Mouse (Mus musculus) intestine, embryonic 15.5 days (tissue): Measurements from ENCODE around the gene Tmem184b. TPM values are rescaled to one million over a fixed set of nuclear protein-coding genes. Genes with fewer than 3 reads are reported as not detected.
A peak's percentile ranks its signal among the peaks of the same experiment; 100 is the strongest.

Source experiments
- ATAC-seq: fragments of 200-750 bp; cut with Nextera tagmentation; 2 replicates; pipeline ENCODE4 v1.8.0; 2017; ENCODE audit warnings: moderate TSS enrichment, moderate library complexity
- H3K27ac ChIP-seq: fragments of 300-500 bp; sonication (generic); 2 replicates; pipeline ENCODE4 v1.5.1; 2015; ENCODE audit warnings: mild to moderate bottlenecking, inconsistent platforms
- H3K27me3 ChIP-seq: fragments of 300-500 bp; sonication (generic); replicated peaks from 2 replicates; pipeline ENCODE4 v1.6.1; 2015; ENCODE audit warnings: inconsistent platforms
- H3K36me3 ChIP-seq: fragments of 300-500 bp; sonication (generic); 2 replicates; pipeline ENCODE4 v1.6.1; 2015; ENCODE audit warnings: inconsistent platforms
- H3K4me1 ChIP-seq: fragments of 300-500 bp; sonication (generic); replicated peaks from 2 replicates; pipeline ENCODE4 v1.6.1; 2015; ENCODE audit warnings: inconsistent platforms
- H3K4me2 ChIP-seq: fragments of 300-500 bp; sonication (generic); replicated peaks from 2 replicates; pipeline ENCODE4 v1.6.1; 2015; ENCODE audit warnings: mild to moderate bottlenecking, inconsistent platforms
- H3K4me3 ChIP-seq: fragments of 300-500 bp; sonication (generic); replicated peaks from 2 replicates; pipeline ENCODE4 v1.5.1; 2015; ENCODE audit warnings: inconsistent platforms
- H3K9ac ChIP-seq: fragments of 300-500 bp; sonication (generic); 2 replicates; pipeline ENCODE4 v1.6.1; 2015; ENCODE audit warnings: inconsistent platforms
- H3K9me3 ChIP-seq: fragments of 300-500 bp; sonication (generic); 2 replicates; pipeline ENCODE4 v1.6.1; 2016; ENCODE audit warnings: inconsistent platforms
- WGBS: fragments of 180-500 bp; shearing (Covaris S2); methylation state at CpG from one replicate; pipeline ENCODE4 v1.1.7; 2015; 5-methylcytosine and 5-hydroxymethylcytosine counted together
- polyA plus RNA-seq: library from polyadenylated mRNA; unstranded; fragments of >200 nt; fragmentation: Nextera tagmentation; extraction: Ambion mirVana; gene quantifications from 2 replicates; pipeline ENCODE4 v1.2.1, GENCODE M21; 2015

The Tmem184b gene
- polyA plus RNA-seq, 1 experiment from 2014 or later = 49.4 TPM

DNA sequence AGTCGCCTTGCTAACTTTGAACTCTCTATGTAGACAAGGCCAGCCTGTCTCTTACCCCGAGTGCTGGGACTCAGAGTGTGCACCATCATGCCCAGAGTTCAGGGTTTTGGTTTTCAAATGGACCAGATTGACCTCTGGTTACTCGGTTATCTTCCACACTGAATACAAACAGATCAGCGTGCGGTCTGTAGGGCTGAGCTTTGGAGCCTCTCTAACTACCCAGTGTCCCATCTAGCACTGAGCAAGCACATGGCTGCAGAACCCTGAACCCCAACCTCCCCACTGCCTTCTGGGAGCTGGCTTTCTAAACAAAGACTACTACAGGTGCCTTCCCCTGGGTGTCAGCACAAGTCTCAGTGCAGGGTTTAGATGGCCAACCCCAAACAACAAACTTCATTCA lies 10.8 kb downstream of the Tmem184b start:
- ATAC-seq = no peak
- H3K4me1 ChIP-seq = peaks cover 70% of the 10 kb centered on the region
- 77% methylated on average over 5 of the region's 5 CpGs for WGBS

DNA sequence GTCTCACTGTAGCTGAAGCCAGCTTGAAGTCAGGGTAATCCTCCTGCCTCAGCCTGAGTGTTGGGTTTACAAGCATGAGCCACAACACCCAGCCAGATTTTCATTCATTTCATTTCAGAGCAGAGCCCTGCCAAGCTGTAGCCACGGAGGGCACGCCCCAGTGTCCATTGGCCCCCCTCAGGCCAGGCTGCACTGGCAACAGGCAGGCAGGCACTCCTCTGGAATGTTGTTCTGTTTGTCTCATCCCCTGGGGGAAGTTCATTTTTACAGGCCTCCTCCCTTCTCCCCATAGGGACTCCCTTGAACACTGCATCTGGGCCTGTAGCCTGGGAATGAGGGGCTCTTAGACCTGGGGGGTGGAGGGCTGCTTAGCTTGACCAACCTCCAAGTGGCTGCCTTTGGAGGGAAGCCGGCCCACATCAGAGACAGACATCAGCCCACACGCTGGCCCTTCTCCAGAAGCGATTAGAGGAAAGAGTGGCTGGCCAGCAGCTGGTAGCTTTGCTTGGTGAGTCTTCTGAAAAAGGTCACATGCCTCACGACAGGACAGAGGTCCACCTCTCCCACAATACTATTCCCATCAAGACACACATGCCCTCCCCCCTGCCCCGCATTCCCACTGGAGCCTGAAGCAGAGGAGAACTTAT lies 11.8 kb downstream of the Tmem184b start:
- Histone ChIP-seq H3K9ac (no peak overlapping the region), H3K4me1 (peaks cover 70% of the 10 kb centered on the region)
- ATAC-seq = no peak

More for the DNA sequence above, 10.8 kb downstream of the Tmem184b start:
- Histone ChIP-seq H3K36me3 (no peaks in the 10 kb centered on the region), H3K27ac (no peak overlapping the region), H3K4me2 (no peak overlapping the region), H3K4me3 (no peak overlapping the region), H3K27me3 (no peaks in the 10 kb centered on the region), H3K9ac (no peak overlapping the region), H3K9me3 (no peaks in the 10 kb centered on the region)

DNA sequence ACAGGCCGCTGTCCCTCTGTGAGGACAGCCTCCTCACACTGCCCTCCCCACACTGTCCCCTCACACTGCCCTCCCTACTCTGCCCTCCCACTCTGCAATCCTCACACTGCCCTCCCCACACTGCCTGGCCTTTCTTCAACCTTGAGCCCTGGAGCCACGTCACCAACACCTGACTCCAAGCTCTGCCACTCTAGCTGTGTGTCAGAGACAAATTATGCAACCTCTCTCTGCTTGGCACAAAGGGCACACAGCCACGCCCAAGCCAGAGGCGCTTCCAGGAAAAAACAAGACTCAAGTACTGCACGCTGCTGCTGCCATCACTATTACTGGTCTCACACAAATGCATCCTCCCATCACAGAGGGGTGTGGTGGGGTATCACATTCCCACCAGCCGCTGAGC lies 12.9 kb downstream of the Tmem184b start:
- WGBS = 70% methylated on average over 6 of the region's 6 CpGs
- peaks cover 70% of the 10 kb centered on the region for H3K4me1 ChIP-seq
- no peaks in the 10 kb centered on the region for H3K27me3 ChIP-seq
- H3K9me3 ChIP-seq = no peaks in the 10 kb centered on the region
- no peak overlapping the region for H3K9ac ChIP-seq
- H3K36me3 ChIP-seq = no peaks in the 10 kb centered on the region
- 0 out of 2 replicates have a peak overlapping the region, but pooled peaks have one; percentile 44 for H3K27ac ChIP-seq
- H3K4me2 ChIP-seq = no peak overlapping the region
- peak; percentile 73 for ATAC-seq
- no peak overlapping the region for H3K4me3 ChIP-seq

More for the DNA sequence above, 11.8 kb downstream of the Tmem184b start:
- H3K9me3 ChIP-seq = no peaks in the 10 kb centered on the region
- H3K36me3 ChIP-seq = no peaks in the 10 kb centered on the region
- peak overlapping the region; percentile 61 for H3K27ac ChIP-seq
- H3K27me3 ChIP-seq = no peaks in the 10 kb centered on the region
- H3K4me3 ChIP-seq = no peak overlapping the region
- 33% methylated on average over 7 of the region's 7 CpGs for WGBS
- no peak overlapping the region; the same call in 1 of the 2 replicates for H3K4me2 ChIP-seq

DNA sequence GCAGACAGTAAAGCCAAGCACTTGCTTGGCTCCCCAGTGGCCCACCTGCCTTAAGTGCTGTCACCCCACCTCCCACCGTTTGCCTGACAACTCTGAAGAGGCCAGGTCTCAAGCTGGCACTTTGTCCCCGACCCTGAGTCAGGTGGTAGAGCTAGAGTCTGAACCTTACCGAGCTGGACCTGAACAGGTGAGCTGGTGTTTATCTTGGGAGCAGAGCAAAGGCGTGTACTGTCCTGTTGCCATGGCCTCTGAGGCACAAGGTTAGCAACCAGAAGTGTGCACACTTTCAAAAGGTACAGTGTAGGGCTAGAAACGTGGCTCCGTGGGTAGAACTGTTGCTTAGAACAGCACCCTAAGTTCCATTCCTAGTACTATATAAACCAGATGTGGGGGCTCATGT lies 15.2 kb downstream of the Tmem184b start:
- ATAC-seq = peak; percentile 67
- Histone ChIP-seq H3K36me3 (0 out of 2 replicates have a peak, but pooled peaks cover 2% of the 10 kb centered on the region), H3K4me1 (peaks cover 52% of the 10 kb centered on the region), H3K4me2 (no peak overlapping the region; the same call in 1 of the 2 replicates), H3K9ac (no peak overlapping the region), H3K4me3 (no peak overlapping the region), H3K9me3 (no peaks in the 10 kb centered on the region), H3K27ac (peak overlapping the region; percentile 64), H3K27me3 (no peaks in the 10 kb centered on the region)
- WGBS = 48% methylated on average over 6 of the region's 6 CpGs

GRCm38 (mm10) chr15:79387611-79388010 lies 15.8 kb downstream of the Tmem184b start:
- Histone ChIP-seq H3K9me3 (no peaks in the 10 kb centered on the region), H3K4me1 (peaks cover 47% of the 10 kb centered on the region), H3K4me2 (no peak overlapping the region; the same call in 1 of the 2 replicates), H3K27me3 (no peaks in the 10 kb centered on the region), H3K4me3 (no peak overlapping the region), H3K36me3 (0 out of 2 replicates have a peak, but pooled peaks cover 2% of the 10 kb centered on the region), H3K9ac (no peak overlapping the region), H3K27ac (no peak overlapping the region)
- ATAC-seq = no peak
- 77% methylated on average over 7 of the region's 7 CpGs for WGBS

DNA sequence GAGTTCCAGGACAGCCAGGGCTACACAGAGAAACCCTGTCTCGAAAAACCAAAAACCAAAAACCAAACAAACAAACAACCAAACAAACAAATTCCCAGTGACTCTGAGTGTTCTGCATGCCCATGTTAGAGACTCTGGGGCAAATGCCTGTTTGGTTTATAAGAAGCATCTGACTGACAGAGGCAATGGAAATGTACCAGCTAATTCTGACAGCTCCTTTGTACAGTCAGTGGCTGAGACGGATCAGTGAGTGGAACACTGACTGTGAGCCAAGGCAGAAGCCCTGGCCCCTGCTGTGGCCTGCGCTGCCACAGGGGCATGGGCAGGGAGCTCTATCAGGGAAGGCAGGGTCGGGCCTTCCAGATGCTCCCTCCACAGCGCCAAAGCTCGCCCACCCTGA lies 16.3 kb downstream of the Tmem184b start:
- H3K4me1 ChIP-seq = peaks cover 45% of the 10 kb centered on the region
- H3K4me3 ChIP-seq = no peak overlapping the region
- 0 out of 2 replicates have a peak, but pooled peaks cover 2% of the 10 kb centered on the region for H3K36me3 ChIP-seq
- H3K27me3 ChIP-seq = no peaks in the 10 kb centered on the region
- no peak overlapping the region for H3K4me2 ChIP-seq
- ATAC-seq = no peak
- no peak overlapping the region for H3K9ac ChIP-seq
- no peak overlapping the region for H3K27ac ChIP-seq
- WGBS = 77% methylated on average over 6 of the region's 6 CpGs
- H3K9me3 ChIP-seq = no peaks in the 10 kb centered on the region

DNA sequence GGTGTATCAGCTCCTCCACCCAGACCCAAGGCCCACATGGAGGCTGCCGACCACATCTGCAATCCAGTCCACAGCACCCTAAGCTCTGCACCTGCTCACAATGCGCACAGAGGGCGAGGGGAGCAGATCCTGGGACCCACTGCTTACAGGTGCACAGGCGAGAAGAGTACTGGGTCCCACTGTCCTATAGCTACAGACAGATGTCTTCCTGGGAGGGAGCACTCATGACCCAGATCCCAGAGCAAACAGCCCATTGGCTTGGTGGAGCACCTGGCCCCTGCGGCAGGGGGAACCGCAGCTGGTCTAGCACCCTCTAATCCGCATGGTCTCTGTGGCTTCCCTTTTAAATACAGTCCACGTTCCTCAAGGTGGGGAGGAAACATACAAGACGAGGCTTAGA lies 21.7 kb downstream of the Tmem184b start:
- 84% methylated on average over 9 of the region's 9 CpGs for WGBS
- no peak for ATAC-seq
- Histone ChIP-seq H3K27me3 (no peaks in the 10 kb centered on the region), H3K27ac (no peak overlapping the region), H3K9me3 (no peaks in the 10 kb centered on the region), H3K36me3 (peaks cover 15% of the 10 kb centered on the region), H3K4me2 (no peak overlapping the region), H3K9ac (no peak overlapping the region), H3K4me3 (no peak overlapping the region), H3K4me1 (0 out of 2 replicates have a peak, but pooled peaks cover 6% of the 10 kb centered on the region)

- 0 out of 2 replicates have a peak, but pooled peaks cover 6% of the 10 kb centered on the region for H3K4me1 ChIP-seq
- H3K4me2 ChIP-seq = no peak overlapping the region
- ATAC-seq = peak; percentile 68
- peaks cover 18% of the 10 kb centered on the region for H3K36me3 ChIP-seq
- no peak overlapping the region for H3K9ac ChIP-seq
- H3K9me3 ChIP-seq = no peaks in the 10 kb centered on the region
- no peaks in the 10 kb centered on the region for H3K27me3 ChIP-seq
- WGBS = 51% methylated on average over 23 of the region's 23 CpGs
- H3K27ac ChIP-seq = no peak overlapping the region
- no peak overlapping the region for H3K4me3 ChIP-seq
Observed at GRCm38 (mm10) chr15:79380468-79381444, 22.6 kb downstream of the Tmem184b start.

GRCm38 (mm10) chr15:79379658-79380057 lies 23.7 kb downstream of the Tmem184b start:
- WGBS = 88% methylated on average over 7 of the region's 7 CpGs

DNA sequence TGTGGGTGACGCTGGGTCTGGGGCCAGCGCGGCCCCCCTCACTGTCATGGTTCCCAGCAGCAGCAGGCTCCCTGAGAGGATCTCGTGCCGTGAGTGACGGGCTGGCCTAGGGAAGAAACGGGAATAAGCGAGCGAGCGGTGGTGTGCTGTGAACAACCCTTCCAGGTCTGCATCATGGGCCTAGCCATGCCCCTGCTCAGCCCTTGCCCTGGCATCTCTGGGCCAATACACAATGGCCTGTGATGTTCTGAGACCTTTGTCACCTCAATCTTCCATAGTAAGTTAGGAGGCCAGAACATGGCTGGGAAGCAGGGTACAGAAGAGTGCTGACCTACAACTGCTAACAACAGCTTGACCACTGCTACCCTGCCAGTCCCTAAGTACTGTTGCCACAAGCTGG lies 24.8 kb downstream of the Tmem184b start:
- H3K9ac ChIP-seq = no peak overlapping the region
- peaks cover 25% of the 10 kb centered on the region for H3K36me3 ChIP-seq
- H3K27me3 ChIP-seq = no peaks in the 10 kb centered on the region
- H3K4me3 ChIP-seq = no peak overlapping the region
- H3K4me2 ChIP-seq = no peak overlapping the region
- H3K4me1 ChIP-seq = 0 out of 2 replicates have a peak, but pooled peaks cover 6% of the 10 kb centered on the region
- H3K27ac ChIP-seq = no peak overlapping the region
- H3K9me3 ChIP-seq = no peaks in the 10 kb centered on the region
- 95% methylated on average over 10 of the region's 10 CpGs for WGBS
- ATAC-seq = no peak

More at GRCm38 (mm10) chr15:79379658-79380057, 23.7 kb downstream of the Tmem184b start:
- Histone ChIP-seq H3K27ac (no peak overlapping the region), H3K4me1 (0 out of 2 replicates have a peak, but pooled peaks cover 6% of the 10 kb centered on the region), H3K4me2 (no peak overlapping the region), H3K9me3 (no peaks in the 10 kb centered on the region), H3K27me3 (no peaks in the 10 kb centered on the region), H3K4me3 (no peak overlapping the region), H3K9ac (no peak overlapping the region), H3K36me3 (peaks cover 18% of the 10 kb centered on the region)
- no peak for ATAC-seq

DNA sequence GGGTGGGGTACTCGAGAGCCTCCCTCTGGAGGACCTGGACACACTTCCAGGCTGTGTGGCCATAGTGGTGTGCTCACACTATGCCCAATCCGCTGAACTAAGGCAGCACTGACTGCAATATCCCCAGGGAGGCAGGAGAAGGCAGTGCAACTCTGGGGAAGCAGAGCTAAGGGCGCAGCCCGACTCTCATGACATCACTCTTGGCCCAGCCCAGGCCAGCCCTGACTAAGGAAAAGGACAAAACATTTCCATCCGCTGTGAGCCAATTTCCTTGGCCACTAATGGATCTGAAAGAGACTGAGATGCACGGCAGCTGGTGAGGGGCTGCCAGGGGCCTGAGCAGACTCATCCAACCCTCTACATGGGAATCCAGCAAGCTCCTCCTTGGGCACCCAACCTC lies 25.7 kb downstream of the Tmem184b start:
- H3K9ac ChIP-seq = no peak overlapping the region
- WGBS = 80% methylated on average over 6 of the region's 6 CpGs

DNA sequence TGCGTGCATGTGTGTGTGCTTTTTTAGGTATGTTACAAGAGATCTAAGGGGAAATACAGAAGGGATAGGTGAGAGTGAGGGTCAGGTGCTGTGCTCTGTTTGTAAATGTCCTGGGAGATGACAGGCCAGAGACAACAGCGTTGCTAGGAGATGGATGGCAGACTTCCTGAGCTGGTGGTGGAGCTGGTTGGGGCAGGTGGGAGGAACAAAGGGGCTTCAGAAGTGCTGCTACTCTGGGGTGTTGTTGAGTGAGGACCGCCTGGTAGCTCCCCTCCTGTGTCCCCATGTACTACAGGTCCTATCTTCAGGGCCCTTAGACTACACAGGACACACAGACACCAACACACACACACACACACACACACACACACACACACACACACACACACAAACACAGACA lies 28.6 kb downstream of the Tmem184b start:
- Histone ChIP-seq H3K9me3 (no peaks in the 10 kb centered on the region), H3K36me3 (peaks cover 30% of the 10 kb centered on the region), H3K4me1 (peaks cover 12% of the 10 kb centered on the region), H3K4me3 (no peak overlapping the region), H3K4me2 (no peak overlapping the region), H3K27me3 (no peaks in the 10 kb centered on the region), H3K27ac (no peak overlapping the region), H3K9ac (no peak overlapping the region)
- 39% methylated on average over 3 of the region's 3 CpGs for WGBS
- ATAC-seq = no peak

More for the DNA sequence above, 25.7 kb downstream of the Tmem184b start:
- 0 out of 2 replicates have a peak, but pooled peaks cover 6% of the 10 kb centered on the region for H3K4me1 ChIP-seq
- H3K9me3 ChIP-seq = no peaks in the 10 kb centered on the region
- H3K4me3 ChIP-seq = no peak overlapping the region
- H3K27ac ChIP-seq = no peak overlapping the region
- ATAC-seq = no peak
- peaks cover 25% of the 10 kb centered on the region for H3K36me3 ChIP-seq
- no peak overlapping the region for H3K4me2 ChIP-seq
- H3K27me3 ChIP-seq = no peaks in the 10 kb centered on the region
